Mouse (Mus musculus) embryonic facial prominence, embryonic 12.5 days (tissue): Measurements from ENCODE around the gene Ftsj3. TPM values are rescaled to one million over a fixed set of nuclear protein-coding genes. Genes with fewer than 3 reads are reported as not detected.
"Not testable (repeated sequence)": the region's sequence is repeated elsewhere in the genome, so short reads cannot be mapped to it uniquely, and the experiment has no call there.

Experiments
- ATAC-seq: fragments of 200-750 bp; cut with Nextera tagmentation; 2 replicates; pipeline ENCODE4 v1.8.0; 2017; ENCODE audit not compliant: insufficient number of reproducible peaks, insufficient read depth, low FRiP score, low TSS enrichment
- H3K27ac ChIP-seq: fragments of 300-500 bp; sonication (generic); 2 replicates; pipeline ENCODE4 v1.5.1; 2016; ENCODE audit warnings: mild to moderate bottlenecking
- H3K27me3 ChIP-seq: fragments of 300-500 bp; sonication (generic); 2 replicates; pipeline ENCODE4 v1.6.1; 2016; ENCODE audit warnings: mild to moderate bottlenecking, moderate library complexity
- H3K36me3 ChIP-seq: fragments of 300-500 bp; sonication (generic); 2 replicates; pipeline ENCODE4 v1.6.1; 2016; ENCODE audit warnings: mild to moderate bottlenecking
- H3K4me1 ChIP-seq: fragments of 300-500 bp; sonication (generic); 2 replicates; pipeline ENCODE4 v1.6.1; 2016
- H3K4me2 ChIP-seq: fragments of 300-500 bp; sonication (generic); replicated peaks from 2 replicates; pipeline ENCODE4 v1.6.1; 2016; ENCODE audit warnings: mild to moderate bottlenecking, moderate library complexity
- H3K4me3 ChIP-seq: fragments of 300-500 bp; sonication (generic); 2 replicates; pipeline ENCODE4 v1.5.1; 2016; ENCODE audit warnings: mild to moderate bottlenecking
- H3K9ac ChIP-seq: fragments of 300-500 bp; sonication (generic); 2 replicates; pipeline ENCODE4 v1.6.1; 2016; ENCODE audit warnings: mild to moderate bottlenecking, moderate library complexity
- H3K9me3 ChIP-seq: fragments of 300-500 bp; sonication (generic); 2 replicates; pipeline ENCODE4 v1.6.1; 2016; ENCODE audit warnings: mild to moderate bottlenecking, moderate library complexity
- WGBS: fragments of 180-500 bp; shearing (Covaris S2); methylation state at CpG from one replicate; pipeline ENCODE4 v1.1.7; 2016; 5-methylcytosine and 5-hydroxymethylcytosine counted together
- polyA plus RNA-seq: library from polyadenylated mRNA; unstranded; fragments of >200 nt; fragmentation: Nextera tagmentation; extraction: Ambion mirVana; gene quantifications from 2 replicates; pipeline ENCODE4 v1.2.1, GENCODE M21; 2016

Ftsj3 gene
- polyA plus RNA-seq, 1 experiment from 2014 or later = 67.0 TPM

GRCm38 (mm10) chr11:106267311-106267852, 11.5 kb upstream of the Ftsj3 start:
- H3K27me3 ChIP-seq = no peaks in the 10 kb centered on the region
- WGBS = 74% methylated on average over 15 of the region's 15 CpGs
- ATAC-seq = no peak
- 0 out of 2 replicates have a peak overlapping the region, but pooled peaks have one; percentile 69 for H3K27ac ChIP-seq
- H3K9me3 ChIP-seq = no peaks in the 10 kb centered on the region
- peaks cover 35% of the 10 kb centered on the region for H3K4me1 ChIP-seq
- peaks cover 51% of the 10 kb centered on the region for H3K36me3 ChIP-seq
- H3K4me2 ChIP-seq = 0 out of 2 replicates have a peak overlapping the region, but pooled peaks have one; percentile 2
- no peak overlapping the region for H3K4me3 ChIP-seq
- H3K9ac ChIP-seq = no peak overlapping the region

GRCm38 (mm10) chr11:106266431-106266830, 10.6 kb upstream of the Ftsj3 start:
- WGBS = 91% methylated on average over 10 of the region's 10 CpGs
- no peak overlapping the region for H3K4me2 ChIP-seq
- H3K27ac ChIP-seq = no peak overlapping the region
- no peak for ATAC-seq
- H3K27me3 ChIP-seq = no peaks in the 10 kb centered on the region
- H3K4me3 ChIP-seq = no peak overlapping the region
- peaks cover 60% of the 10 kb centered on the region for H3K36me3 ChIP-seq
- peaks cover 32% of the 10 kb centered on the region for H3K4me1 ChIP-seq
- no peaks in the 10 kb centered on the region for H3K9me3 ChIP-seq
- no peak overlapping the region for H3K9ac ChIP-seq

DNA sequence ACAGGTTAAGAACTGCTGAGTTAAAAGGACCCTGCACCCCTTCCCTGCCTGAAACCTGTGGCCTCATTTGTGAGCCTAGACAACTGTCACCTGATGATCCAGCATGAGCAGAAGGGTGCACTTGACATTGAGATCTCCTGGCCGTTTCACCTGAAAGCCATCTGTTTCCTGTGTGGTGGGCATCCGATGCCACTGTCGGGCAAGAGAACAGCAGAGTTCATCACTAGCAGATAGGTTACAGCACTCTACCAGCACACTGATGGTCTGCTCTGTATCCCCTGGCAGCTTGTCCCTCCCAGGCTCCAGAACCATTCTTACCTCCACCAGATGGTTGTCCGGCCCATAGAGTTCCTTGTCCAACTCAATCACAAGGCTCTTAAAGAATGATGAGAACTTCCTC, 9.7 kb upstream of the Ftsj3 start:
- WGBS = 87% methylated on average over 4 of the region's 4 CpGs
- Histone ChIP-seq H3K4me3 (no peak overlapping the region), H3K4me2 (no peak overlapping the region), H3K27me3 (no peaks in the 10 kb centered on the region), H3K36me3 (peaks cover 69% of the 10 kb centered on the region), H3K27ac (no peak overlapping the region), H3K4me1 (peaks cover 26% of the 10 kb centered on the region), H3K9ac (no peak overlapping the region), H3K9me3 (no peaks in the 10 kb centered on the region)
- ATAC-seq = no peak

DNA sequence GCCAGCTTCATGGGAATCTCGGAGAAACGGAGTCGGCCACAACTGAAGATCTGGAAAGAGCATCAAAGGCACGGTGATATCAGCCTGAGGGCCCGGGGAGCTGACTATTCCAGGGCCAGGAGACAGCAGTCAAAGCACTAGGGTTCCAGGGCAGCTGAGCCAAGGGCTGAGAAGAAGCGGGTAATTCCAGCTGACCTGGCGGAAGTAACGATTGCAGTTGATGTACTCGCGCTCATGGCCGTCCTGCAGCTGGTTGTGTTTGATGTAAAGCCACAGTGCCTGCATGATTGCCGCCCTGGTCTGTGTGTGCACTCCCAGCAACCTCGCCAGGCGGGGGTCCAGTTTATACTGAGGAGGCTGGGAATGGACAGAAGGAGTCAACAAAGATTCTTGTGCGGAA, 9.1 kb upstream of the Ftsj3 start:
- no peak for ATAC-seq
- no peak overlapping the region for H3K9ac ChIP-seq
- H3K27ac ChIP-seq = no peak overlapping the region
- H3K4me2 ChIP-seq = no peak overlapping the region
- no peak overlapping the region for H3K4me3 ChIP-seq
- H3K4me1 ChIP-seq = peaks cover 20% of the 10 kb centered on the region
- 95% methylated on average over 15 of the region's 15 CpGs for WGBS
- H3K27me3 ChIP-seq = no peaks in the 10 kb centered on the region
- H3K36me3 ChIP-seq = peaks cover 71% of the 10 kb centered on the region
- no peaks in the 10 kb centered on the region for H3K9me3 ChIP-seq

- no peaks in the 10 kb centered on the region for H3K9me3 ChIP-seq
- WGBS = 86% methylated on average over 9 of the region's 9 CpGs
- no peak overlapping the region for H3K4me2 ChIP-seq
- peaks cover 80% of the 10 kb centered on the region for H3K36me3 ChIP-seq
- no peak overlapping the region for H3K9ac ChIP-seq
- no peak overlapping the region for H3K4me3 ChIP-seq
- no peaks in the 10 kb centered on the region for H3K27me3 ChIP-seq
- H3K27ac ChIP-seq = no peak overlapping the region
- H3K4me1 ChIP-seq = peaks cover 15% of the 10 kb centered on the region
- no peak for ATAC-seq
Measured at GRCm38 (mm10) chr11:106263963-106264362, 8.1 kb upstream of the Ftsj3 start.

GRCm38 (mm10) chr11:106260826-106261450, 5.1 kb upstream of the Ftsj3 start:
- Histone ChIP-seq H3K4me1 (peaks cover 9% of the 10 kb centered on the region), H3K4me2 (no peak overlapping the region), H3K4me3 (no peak overlapping the region), H3K27ac (no peak overlapping the region), H3K9ac (no peak overlapping the region), H3K36me3 (peaks cover 80% of the 10 kb centered on the region), H3K9me3 (no peaks in the 10 kb centered on the region), H3K27me3 (no peaks in the 10 kb centered on the region)
- ATAC-seq = no peak
- 85% methylated on average over 14 of the region's 14 CpGs for WGBS

- no peak for ATAC-seq
- Histone ChIP-seq H3K27ac (no peak overlapping the region), H3K9me3 (no peaks in the 10 kb centered on the region), H3K9ac (peak overlapping the region; percentile 86), H3K4me1 (peaks cover 17% of the 10 kb centered on the region), H3K36me3 (peaks cover 63% of the 10 kb centered on the region), H3K4me3 (peak overlapping the region; percentile 80), H3K27me3 (no peaks in the 10 kb centered on the region), H3K4me2 (peak overlapping the region; percentile 96)
- WGBS = 67% methylated on average over 5 of the region's 5 CpGs
Measured at GRCm38 (mm10) chr11:106256775-106257174, 896 bp upstream of the Ftsj3 start.

DNA sequence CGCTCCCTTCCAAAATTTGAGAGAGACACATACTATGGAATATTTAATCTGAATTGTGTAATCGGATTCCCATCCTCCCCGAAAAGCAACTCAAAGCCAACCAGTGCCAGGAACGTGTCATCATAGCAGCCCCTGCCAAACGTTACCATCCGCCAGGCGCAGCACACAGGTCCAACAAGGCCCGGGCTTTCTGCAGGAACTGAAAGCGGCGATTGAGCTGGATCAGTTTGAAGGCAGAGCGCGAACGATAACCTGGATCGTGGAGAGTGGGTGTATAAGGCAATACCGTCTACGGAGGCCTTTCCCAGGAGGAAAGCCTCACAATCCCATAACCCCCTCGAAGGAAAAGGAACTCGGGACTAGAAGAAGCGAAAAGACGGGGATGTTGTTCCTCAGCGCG, 705 bp downstream of the Ftsj3 start:
- ATAC-seq = no peak
- H3K36me3 ChIP-seq = peaks cover 65% of the 10 kb centered on the region
- peak overlapping the region; percentile 80 for H3K4me3 ChIP-seq
- H3K4me2 ChIP-seq = peak overlapping the region; percentile 96
- peaks cover 17% of the 10 kb centered on the region for H3K4me1 ChIP-seq
- H3K27ac ChIP-seq = peak overlapping the region; percentile 73; the same call in 1 of the 2 replicates
- 4% methylated on average over 22 of the region's 22 CpGs for WGBS
- H3K9ac ChIP-seq = peak overlapping the region; percentile 73
- no peaks in the 10 kb centered on the region for H3K27me3 ChIP-seq
- no peaks in the 10 kb centered on the region for H3K9me3 ChIP-seq

DNA sequence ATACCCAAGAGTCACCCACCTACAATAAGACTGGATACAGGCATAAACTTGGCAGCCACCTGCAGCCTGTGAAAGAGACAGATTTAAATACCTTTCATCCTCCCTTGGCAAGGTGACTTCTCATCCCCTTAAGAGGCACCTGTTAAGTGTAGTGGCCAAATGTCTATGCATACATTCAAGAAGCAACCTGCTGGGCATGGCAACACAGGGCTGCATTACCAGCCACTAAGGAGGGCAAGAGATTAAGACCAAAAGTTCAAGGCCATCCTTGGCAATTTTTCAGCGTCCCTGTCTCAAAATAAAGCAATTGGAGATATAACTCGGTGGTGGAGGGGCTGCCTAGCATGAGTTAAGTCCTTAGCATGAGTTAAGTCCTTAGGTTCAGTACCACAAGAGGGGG, 1.1 kb downstream of the Ftsj3 start:
- ATAC-seq = no peak
- Histone ChIP-seq H3K4me1 (peaks cover 17% of the 10 kb centered on the region), H3K36me3 (peaks cover 68% of the 10 kb centered on the region), H3K9me3 (no peaks in the 10 kb centered on the region), H3K27me3 (no peaks in the 10 kb centered on the region), H3K4me3 (peak overlapping the region; percentile 80), H3K4me2 (peak overlapping the region; percentile 96), H3K9ac (peak overlapping the region; percentile 73), H3K27ac (no peak overlapping the region)
- 21% methylated on average over 2 of the region's 2 CpGs for WGBS

- Histone ChIP-seq H3K27me3 (no peaks in the 10 kb centered on the region), H3K9ac (no peak overlapping the region), H3K36me3 (peaks cover 94% of the 10 kb centered on the region), H3K4me1 (no peaks in the 10 kb centered on the region), H3K9me3 (peaks cover 4% of the 10 kb centered on the region; the same call in 1 of the 2 replicates), H3K27ac (no peak overlapping the region), H3K4me3 (no peak overlapping the region), H3K4me2 (no peak overlapping the region)
- WGBS = 91% methylated on average over 7 of the region's 7 CpGs
- no peak for ATAC-seq
Measured at GRCm38 (mm10) chr11:106249326-106249725, 6.6 kb downstream of the Ftsj3 start.

DNA sequence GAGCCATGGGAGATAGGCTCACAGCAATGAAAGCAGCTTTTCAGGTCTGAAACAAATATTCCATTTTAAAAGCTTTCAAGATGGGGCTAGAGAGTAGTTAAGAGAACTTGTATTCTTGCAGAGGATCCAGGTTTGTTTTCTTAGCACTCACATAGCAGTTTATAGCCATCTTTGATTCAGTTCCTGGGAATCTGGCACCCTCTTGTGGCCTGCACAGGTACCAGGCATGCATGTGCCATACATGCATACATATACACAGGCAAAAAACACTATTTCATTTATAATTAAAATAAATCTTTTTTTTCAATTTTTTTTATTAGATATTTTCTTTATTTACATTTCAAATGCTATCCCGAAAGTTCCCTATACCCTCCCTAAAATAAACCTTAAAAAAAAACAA, 9.0 kb downstream of the Ftsj3 start:
- H3K9me3 ChIP-seq = peaks cover 4% of the 10 kb centered on the region; the same call in 1 of the 2 replicates
- 96% methylated on average over 1 of the region's 1 CpGs for WGBS
- H3K27ac ChIP-seq = no peak overlapping the region
- H3K27me3 ChIP-seq = no peaks in the 10 kb centered on the region
- peaks cover 95% of the 10 kb centered on the region for H3K36me3 ChIP-seq
- ATAC-seq = no peak
- no peak overlapping the region for H3K9ac ChIP-seq
- H3K4me1 ChIP-seq = no peaks in the 10 kb centered on the region
- no peak overlapping the region for H3K4me2 ChIP-seq
- no peak overlapping the region for H3K4me3 ChIP-seq

GRCm38 (mm10) chr11:106233978-106234377, 21.9 kb downstream of the Ftsj3 start:
- H3K27me3 ChIP-seq = not testable (repeated sequence)
- H3K36me3 ChIP-seq = peaks cover 70% of the 10 kb centered on the region
- WGBS = 79% methylated on average over 8 of the region's 8 CpGs

More at GRCm38 (mm10) chr11:106233978-106234377, 21.9 kb downstream of the Ftsj3 start:
- not testable (repeated sequence) for ATAC-seq, H3K4me3 ChIP-seq, H3K4me1 ChIP-seq, H3K9ac ChIP-seq, H3K4me2 ChIP-seq, H3K27ac ChIP-seq, H3K9me3 ChIP-seq
